Comparison of ENCODE assay signal across 19 mouse cellular contexts in genomic region chr10:28516147-28516546, GRCm38 (mm10).
DNase-seq lines count a peak whose midpoint lies in the region; ATAC-seq and TF ChIP-seq lines count a peak whose summit lies in the region.
"Had no signal": no experiment of that assay in that cellular context is flagged by ENCODE, and none has a peak within 500 bp of the region (broad histone marks: within the 10 kb centered on the region; RNA-seq: fewer than 3 reads in every experiment).

No protein-coding gene starts in this region.

- peak; percentile 88 for ATAC-seq in common myeloid progenitor, adult 5-6 weeks (replicated peaks; ENCODE audit: low read depth, poor library complexity, severe bottlenecking)
- ATAC-seq in megakaryocyte-erythroid progenitor cell, adult 5-6 weeks (replicated peaks; ENCODE audit: low FRiP score, low TSS enrichment, poor library complexity, severe bottlenecking) = peak; percentile 18; the same call in 1 of the 2 replicates
- ATAC-seq: forebrain, embryonic 15.5 days had no signal

- dilution Hi-C loops in CH12.LX (cut with MboI; ENCODE audit: extremely low pct_ligation_motif_present, extremely low pct_unique_long_range_greater_than_20kb, low sequenced_read_pairs) = no loop called here

- no peak overlapping the region for H3K4me2 ChIP-seq in CH12.LX (ENCODE audit: insufficient read depth, low read depth, poor library complexity, severe bottlenecking)
- H3K4me2 ChIP-seq: forebrain, embryonic 15.5 days; liver, embryonic 11.5 days; lung, embryonic 15.5 days; neural tube, embryonic 12.5 days had no signal

- H3K27me3 ChIP-seq in CH12.LX (replicated peaks) = no peaks in the 10 kb centered on the region
- no peaks in the 10 kb centered on the region for H3K27me3 ChIP-seq in midbrain, embryonic 10.5 days (ENCODE audit: low read depth, poor library complexity, severe bottlenecking)
- H3K27me3 ChIP-seq: forebrain, embryonic 15.5 days; lung, embryonic 15.5 days; neural tube, embryonic 12.5 days had no signal

- no peak overlapping the region for H3K9ac ChIP-seq in CH12.LX (ENCODE audit: insufficient read depth, low read depth)
- H3K9ac ChIP-seq: forebrain, embryonic 15.5 days; lung, embryonic 15.5 days; neural tube, embryonic 12.5 days had no signal

- no peak for TF ChIP-seq POLR2A in CH12.LX (IDR thresholded peaks at IDR 0.05; ENCODE audit: low read depth, low read length)

- 89% methylated on average over 5 of the region's 5 CpGs for WGBS in midbrain, embryonic 10.5 days

- TF ChIP-seq CTCF in CH12.LX (conservative IDR thresholded peaks at IDR 0.05 in 1 of 2, IDR thresholded peaks at IDR 0.05 in 1 of 2; ENCODE audit: low read depth in 2 of 2, low read length in 2 of 2) = no peak

- no peaks in the 10 kb centered on the region for H3K36me3 ChIP-seq in CH12.LX (replicated peaks in 1 of 2; ENCODE audit: control insufficient read depth in 1 of 2, insufficient read depth in 1 of 2, low read length in 1 of 2)
- no peaks in the 10 kb centered on the region for H3K36me3 ChIP-seq in midbrain, embryonic 10.5 days
- H3K36me3 ChIP-seq: forebrain, embryonic 15.5 days; hindbrain, embryonic 10.5 days; lung, embryonic 15.5 days; neural tube, embryonic 12.5 days had no signal

- no peak for TF ChIP-seq EP300 in CH12.LX (IDR thresholded peaks at IDR 0.05; ENCODE audit: low read length)

- peaks cover 2% of the 10 kb centered on the region for H3K9me3 ChIP-seq in CH12.LX (replicated peaks; ENCODE audit: low read length)
- no peaks in the 10 kb centered on the region for H3K9me3 ChIP-seq in midbrain, embryonic 10.5 days (replicated peaks)
- H3K9me3 ChIP-seq: forebrain, embryonic 15.5 days; hindbrain, embryonic 10.5 days; lung, embryonic 15.5 days; neural tube, embryonic 12.5 days had no signal

- H3K27ac ChIP-seq in CH12.LX (ENCODE audit: insufficient read depth, low read depth) = no peak overlapping the region
- H3K27ac ChIP-seq in midbrain, embryonic 10.5 days (replicated peaks) = no peak overlapping the region
- H3K27ac ChIP-seq: forebrain, embryonic 15.5 days; hindbrain, embryonic 10.5 days; kidney, postnatal 0 days; lung, embryonic 15.5 days; neural tube, embryonic 12.5 days had no signal

- H3K4me3 ChIP-seq in CH12.LX (replicated peaks in 1 of 3; ENCODE audit: low read depth in 2 of 3, low read length in 2 of 3, poor library complexity in 1 of 3) = no peak overlapping the region
- H3K4me3 ChIP-seq in midbrain, embryonic 10.5 days = no peak overlapping the region
- H3K4me3 ChIP-seq: forebrain, embryonic 15.5 days; hindbrain, embryonic 10.5 days; lung, embryonic 15.5 days; neural tube, embryonic 12.5 days had no signal

- TF ChIP-seq RAD21 in CH12.LX (IDR thresholded peaks at IDR 0.05; ENCODE audit: low read depth, low read length) = no peak

- DNase-seq in CH12.LX (ENCODE audit: extremely low read depth) = peak; percentile 54
- DNase-seq in thymus, postnatal 36 days = peak; percentile 39 to 52
- DNase-seq in midbrain, embryonic 10.5 days (ENCODE audit: low spot score) = no peak
- no peak for DNase-seq in left cerebral cortex, adult 18-20 months (ENCODE audit: low spot score in 2 of 2)
- no peak for DNase-seq in gastrocnemius, postnatal 25 days
- DNase-seq: adrenal gland, adult 2 months; cerebellum, adult 11 months; cerebellum, postnatal 14 days; layer of hippocampus, postnatal 36 days; left cerebral cortex, postnatal 4 days; right cerebral cortex, postnatal 25 days had no signal

- in situ Hi-C loops in CH12.LX (cut with MboI; ENCODE audit: low pct_ligation_motif_present, low pct_unique_long_range_greater_than_20kb, low sequenced_read_pairs) = no loop called here

- peaks cover 0 to 50% of the 10 kb centered on the region in 2 experiments; a peak in 2 of 4 replicates for H3K4me1 ChIP-seq in CH12.LX (ENCODE audit: control insufficient read depth in 1 of 2, insufficient read depth in 2 of 2)
- no peaks in the 10 kb centered on the region for H3K4me1 ChIP-seq in midbrain, embryonic 10.5 days
- H3K4me1 ChIP-seq: forebrain, embryonic 15.5 days; hindbrain, embryonic 10.5 days; lung, embryonic 15.5 days; neural tube, embryonic 12.5 days had no signal

- H3K79me2 ChIP-seq in CH12.LX (replicated peaks; ENCODE audit: control insufficient read depth, extremely low read depth, insufficient read depth, poor library complexity, severe bottlenecking) = no peaks in the 10 kb centered on the region

TF ChIP-seq in CH12.LX, 34 proteins besides CTCF, POLR2A, EP300 and RAD21:
- TF ChIP-seq TCF12 (IDR thresholded peaks at IDR 0.05; ENCODE audit: low read depth, low read length) (no peak), E2F4 (IDR thresholded peaks at IDR 0.05; ENCODE audit: insufficient replicate concordance, low read depth, low read length) (no peak), ZC3H11A (IDR thresholded peaks at IDR 0.05; ENCODE audit: low read depth, low read length) (no peak), CHD2 (IDR thresholded peaks at IDR 0.05; ENCODE audit: low read length) (no peak), MYC (IDR thresholded peaks at IDR 0.05; ENCODE audit: low read depth, low read length) (no peak), USF2 (conservative IDR thresholded peaks at IDR 0.05; ENCODE audit: low read depth, low read length) (no peak), IRF4 (IDR thresholded peaks at IDR 0.05; ENCODE audit: low read depth, low read length) (no peak), ZNF384 (IDR thresholded peaks at IDR 0.05; ENCODE audit: low read depth, low read length) (no peak), JUN (IDR thresholded peaks at IDR 0.05; ENCODE audit: insufficient read depth, low read depth, low read length) (no peak)

Comparison
In these comparisons a context has a peak if more than half of its experiments do, and no peak if none do; other contexts are left out.
1. DNase-seq: peak in CH12.LX (single experiment) and thymus, postnatal 36 days (2 of 2); none in midbrain, embryonic 10.5 days (single experiment), left cerebral cortex, adult 18-20 months (0 of 2) and gastrocnemius, postnatal 25 days (single experiment).